Mouse (Mus musculus) forebrain, embryonic 12.5 days (tissue): ENCODE data around the gene 4932438H23Rik. TPM values are rescaled to one million over a fixed set of nuclear protein-coding genes. Genes with fewer than 3 reads are reported as not detected.
A peak's percentile ranks its signal among the peaks of the same experiment; 100 is the strongest.

Experiments used
- ATAC-seq: fragments of 200-750 bp; cut with Nextera tagmentation; 2 replicates; pipeline ENCODE4 v1.8.0; 2017; ENCODE audit warnings: moderate TSS enrichment; ENCODE audit not compliant: low FRiP score
- H3K27ac ChIP-seq: fragments of 300-500 bp; sonication (generic); 2 replicates; pipeline ENCODE4 v1.5.1; 2016; ENCODE audit warnings: mild to moderate bottlenecking
- H3K27me3 ChIP-seq: fragments of 300-500 bp; sonication (generic); 2 replicates; pipeline ENCODE4 v1.6.1; 2016; ENCODE audit warnings: mild to moderate bottlenecking
- H3K36me3 ChIP-seq: fragments of 300-500 bp; sonication (generic); replicated peaks from 2 replicates; pipeline ENCODE4 v1.6.1; 2016; ENCODE audit warnings: mild to moderate bottlenecking
- H3K4me1 ChIP-seq: fragments of 300-500 bp; sonication (generic); 2 replicates; pipeline ENCODE4 v1.6.1; 2016
- H3K4me2 ChIP-seq: fragments of 300-500 bp; sonication (generic); 2 replicates; pipeline ENCODE4 v1.6.1; 2016; ENCODE audit warnings: mild to moderate bottlenecking, moderate library complexity
- H3K4me3 ChIP-seq: fragments of 300-500 bp; sonication (generic); replicated peaks from 2 replicates; pipeline ENCODE4 v1.5.1; 2016; ENCODE audit warnings: mild to moderate bottlenecking
- H3K9ac ChIP-seq: fragments of 300-500 bp; sonication (generic); 2 replicates; pipeline ENCODE4 v1.6.1; 2016; ENCODE audit warnings: mild to moderate bottlenecking
- H3K9me3 ChIP-seq: fragments of 300-500 bp; sonication (generic); 2 replicates; pipeline ENCODE4 v1.6.1; 2016
- WGBS: fragments of 180-500 bp; shearing (Covaris S2); methylation state at CpG from one replicate; pipeline ENCODE4 v1.1.7; 2016; 5-methylcytosine and 5-hydroxymethylcytosine counted together
- polyA plus RNA-seq: library from polyadenylated mRNA; unstranded; fragments of >200 nt; fragmentation: Nextera tagmentation; extraction: Ambion mirVana; gene quantifications from 2 replicates; pipeline ENCODE4 v1.2.1, GENCODE M21; 2016

Gene 4932438H23Rik
- polyA plus RNA-seq, 1 experiment from 2014 or later, result 0.43 TPM

DNA sequence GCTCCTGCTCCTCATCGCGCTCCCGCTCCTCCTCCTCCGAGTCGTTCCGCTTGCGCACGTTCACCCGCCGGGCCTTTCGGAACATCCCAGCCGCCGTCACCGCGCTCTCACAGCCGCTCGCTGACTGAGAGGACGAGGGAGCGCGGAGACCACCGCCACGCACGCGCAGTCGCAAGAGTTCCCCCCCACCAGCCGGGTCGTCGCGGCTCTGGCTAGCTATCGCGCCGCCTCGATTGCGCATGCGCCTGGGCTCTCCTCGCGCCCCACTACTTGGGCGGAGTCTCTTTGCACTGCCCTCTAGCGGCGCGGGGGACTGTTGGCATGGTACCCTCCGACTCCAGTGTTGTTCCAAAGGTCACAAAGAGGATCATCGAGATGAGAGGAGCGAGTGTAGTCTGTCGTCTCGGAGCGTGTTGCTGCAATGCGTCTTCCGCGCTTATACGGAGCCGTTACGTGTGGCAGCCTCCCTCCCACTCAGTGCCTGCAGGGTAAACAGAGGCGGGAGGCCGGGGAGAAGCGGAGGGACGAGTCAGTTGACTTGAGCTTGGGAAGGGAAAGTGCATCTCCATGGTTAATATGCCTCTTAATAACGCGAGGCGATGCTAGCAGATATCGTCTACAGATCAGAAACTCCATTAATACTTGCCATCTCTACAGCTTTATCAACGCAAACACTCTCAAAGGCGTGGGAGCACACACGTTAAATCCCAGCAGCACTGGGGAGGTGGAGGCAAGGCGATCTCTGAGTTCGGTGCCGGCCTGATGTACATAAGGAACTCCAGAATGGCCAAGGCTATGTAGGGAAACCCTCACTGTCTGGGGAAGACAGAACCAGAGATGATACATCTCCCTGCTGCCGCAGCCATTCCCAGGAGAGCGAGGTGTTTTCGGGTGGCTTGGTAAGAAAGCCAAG is 50.4 kb downstream of the 4932438H23Rik start, which contains the start of gene Paxbp1:
Gene Paxbp1, minus strand, starts transcription at position 274 of the 913 bp plus-strand sequence.
- peak within 1 kb of the TSS; percentile 96 for H3K9ac ChIP-seq
- peak; percentile 98 for ATAC-seq
- H3K9me3 ChIP-seq, result no peaks in the 10 kb centered on the region
- WGBS, result 2% methylated on average over 70 of the region's 70 CpGs
- peak within 1 kb of the TSS; percentile 98 for H3K4me3 ChIP-seq
- H3K36me3 ChIP-seq, result peaks cover 12% of the 10 kb centered on the region
- peak within 1 kb of the TSS; percentile 67 for H3K4me2 ChIP-seq
- peaks cover 13% of the 10 kb centered on the region for H3K4me1 ChIP-seq
- 0 out of 2 replicates have a peak, but pooled peaks cover 3% of the 10 kb centered on the region for H3K27me3 ChIP-seq
- H3K27ac ChIP-seq, result peak within 1 kb of the TSS; percentile 98

DNA sequence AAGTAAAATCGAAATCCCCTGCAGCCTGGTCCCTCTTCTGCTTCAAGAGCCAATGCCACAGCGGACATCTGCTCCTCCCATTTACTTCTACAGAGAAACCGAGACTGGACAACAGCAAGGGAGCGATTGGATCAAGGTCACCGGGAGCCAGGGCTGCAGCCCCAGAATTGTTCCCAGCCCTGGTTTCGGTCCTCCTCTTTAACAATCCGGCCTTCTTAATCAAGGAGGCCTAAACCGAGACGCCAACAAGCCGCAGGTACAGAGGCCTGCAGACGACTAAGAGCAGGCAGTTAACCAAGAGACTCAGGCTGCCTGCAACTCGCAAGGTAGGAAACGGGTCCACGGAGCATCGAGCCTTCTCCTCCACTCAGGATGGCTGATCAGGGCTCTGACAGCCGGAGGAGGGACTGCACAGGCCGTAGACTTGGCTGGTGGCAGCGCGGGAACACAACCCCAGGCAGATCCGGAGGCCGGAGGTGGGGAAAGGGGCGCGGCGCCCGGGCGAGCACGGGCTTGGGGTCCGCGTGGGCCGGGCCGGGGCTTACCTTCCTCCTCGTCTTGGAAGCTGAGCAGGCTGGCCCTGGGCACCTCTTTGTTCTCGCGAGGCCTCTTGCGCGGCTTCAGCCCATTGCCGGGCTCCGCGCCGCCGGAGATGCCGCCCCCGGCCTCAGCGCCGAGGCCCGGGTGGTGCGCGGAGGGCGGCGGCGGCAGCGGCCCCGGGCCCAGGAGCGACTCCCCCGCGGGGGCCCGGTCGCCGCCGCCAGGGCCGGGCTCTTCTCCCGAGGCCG is 51.3 kb downstream of the 4932438H23Rik start:
- Histone ChIP-seq H3K27me3 (0 out of 2 replicates have a peak, but pooled peaks cover 2% of the 10 kb centered on the region), H3K9ac (peak overlapping the region; percentile 96), H3K9me3 (no peaks in the 10 kb centered on the region), H3K36me3 (peaks cover 17% of the 10 kb centered on the region), H3K4me3 (peak overlapping the region; percentile 98), H3K4me1 (peaks cover 13% of the 10 kb centered on the region), H3K27ac (peak overlapping the region; percentile 98), H3K4me2 (peak overlapping the region; percentile 67)
- ATAC-seq, result peak; percentile 76
- WGBS, result 0% methylated on average over 54 of the region's 63 CpGs

- no peak for ATAC-seq
- H3K36me3 ChIP-seq, result peaks cover 27% of the 10 kb centered on the region
- H3K4me1 ChIP-seq, result peaks cover 13% of the 10 kb centered on the region
- H3K9ac ChIP-seq, result peak overlapping the region; percentile 57
- H3K4me2 ChIP-seq, result peak overlapping the region; percentile 67
- H3K27ac ChIP-seq, result no peak overlapping the region
- 80% methylated on average over 1 of the region's 1 CpGs for WGBS
- H3K27me3 ChIP-seq, result no peaks in the 10 kb centered on the region
- peak overlapping the region; percentile 98 for H3K4me3 ChIP-seq
- H3K9me3 ChIP-seq, result no peaks in the 10 kb centered on the region
These were observed 52.3 kb downstream of the 4932438H23Rik start for GRCm38 (mm10) chr16:91042640-91043039.

DNA sequence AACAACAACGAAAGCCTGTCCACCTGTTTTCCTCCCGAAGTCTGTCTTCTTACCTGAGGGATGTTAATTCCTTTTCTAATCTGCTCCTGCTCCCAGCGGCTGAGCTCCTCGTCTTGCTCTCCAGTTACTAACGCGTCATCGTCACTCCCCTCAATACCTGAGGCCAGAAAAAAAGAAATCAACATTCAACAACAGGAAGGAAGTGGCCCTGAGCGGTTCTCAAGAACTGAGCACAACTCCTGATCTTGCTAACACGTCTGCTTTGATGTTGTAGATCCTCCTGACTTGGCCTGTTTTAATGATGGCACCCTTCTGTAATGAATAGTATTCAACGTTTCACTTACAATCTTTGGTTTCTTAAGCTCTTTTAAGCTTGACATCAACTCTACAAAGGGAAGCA is 59.1 kb downstream of the 4932438H23Rik start:
- H3K27me3 ChIP-seq, result no peaks in the 10 kb centered on the region
- ATAC-seq, result no peak
- no peak overlapping the region for H3K4me3 ChIP-seq
- H3K9ac ChIP-seq, result no peak overlapping the region
- H3K27ac ChIP-seq, result no peak overlapping the region
- 91% methylated on average over 10 of the region's 10 CpGs for WGBS
- H3K4me2 ChIP-seq, result no peak overlapping the region
- H3K4me1 ChIP-seq, result no peaks in the 10 kb centered on the region
- peaks cover 80% of the 10 kb centered on the region for H3K36me3 ChIP-seq
- H3K9me3 ChIP-seq, result no peaks in the 10 kb centered on the region

- WGBS, result 95% methylated on average over 4 of the region's 4 CpGs
- Histone ChIP-seq H3K27me3 (no peaks in the 10 kb centered on the region), H3K4me1 (no peaks in the 10 kb centered on the region), H3K9me3 (no peaks in the 10 kb centered on the region), H3K27ac (no peak overlapping the region), H3K4me3 (no peak overlapping the region), H3K9ac (no peak overlapping the region), H3K4me2 (no peak overlapping the region), H3K36me3 (peaks cover 85% of the 10 kb centered on the region)
- no peak for ATAC-seq
These were observed 64.2 kb downstream of the 4932438H23Rik start for GRCm38 (mm10) chr16:91030751-91031150.

DNA sequence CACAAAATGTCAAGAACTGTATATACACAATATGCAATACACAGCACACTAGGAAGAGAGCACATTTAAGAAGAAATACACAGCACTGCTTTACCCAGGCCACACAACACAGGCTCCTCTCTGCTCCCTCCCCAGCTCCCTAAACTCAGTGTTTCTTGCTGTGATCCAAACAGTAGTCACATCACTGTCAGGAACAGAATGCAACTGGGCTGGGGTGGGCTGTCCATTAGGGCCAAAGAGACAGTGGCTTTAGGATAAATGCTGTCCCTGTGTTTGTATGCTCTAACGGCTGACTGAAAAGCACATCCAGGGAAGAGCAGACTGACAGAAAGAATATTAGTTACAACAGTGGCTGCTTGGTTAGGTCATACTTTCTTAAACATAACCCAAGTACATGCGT is 65.0 kb downstream of the 4932438H23Rik start:
- no peak for ATAC-seq
- Histone ChIP-seq H3K4me3 (no peak overlapping the region), H3K36me3 (peaks cover 87% of the 10 kb centered on the region), H3K27me3 (no peaks in the 10 kb centered on the region), H3K4me2 (no peak overlapping the region), H3K9me3 (no peaks in the 10 kb centered on the region), H3K4me1 (no peaks in the 10 kb centered on the region), H3K27ac (no peak overlapping the region), H3K9ac (no peak overlapping the region)
- 97% methylated on average over 2 of the region's 2 CpGs for WGBS

GRCm38 (mm10) chr16:91029161-91029743 is 65.7 kb downstream of the 4932438H23Rik start:
- Histone ChIP-seq H3K4me1 (no peaks in the 10 kb centered on the region), H3K27me3 (no peaks in the 10 kb centered on the region), H3K27ac (no peak overlapping the region), H3K36me3 (peaks cover 88% of the 10 kb centered on the region), H3K9ac (no peak overlapping the region), H3K9me3 (no peaks in the 10 kb centered on the region), H3K4me3 (no peak overlapping the region), H3K4me2 (no peak overlapping the region)
- no peak for ATAC-seq
- 94% methylated on average over 8 of the region's 8 CpGs for WGBS

- Histone ChIP-seq H3K36me3 (peaks cover 87% of the 10 kb centered on the region), H3K9ac (no peak overlapping the region), H3K4me3 (no peak overlapping the region), H3K27me3 (no peaks in the 10 kb centered on the region), H3K27ac (no peak overlapping the region), H3K9me3 (peaks cover 5% of the 10 kb centered on the region; the same call in 1 of the 2 replicates), H3K4me1 (no peaks in the 10 kb centered on the region), H3K4me2 (no peak overlapping the region)
- no peak for ATAC-seq
- WGBS, result 76% methylated on average over 4 of the region's 4 CpGs
These were observed 68.6 kb downstream of the 4932438H23Rik start for GRCm38 (mm10) chr16:91026290-91026689.

DNA sequence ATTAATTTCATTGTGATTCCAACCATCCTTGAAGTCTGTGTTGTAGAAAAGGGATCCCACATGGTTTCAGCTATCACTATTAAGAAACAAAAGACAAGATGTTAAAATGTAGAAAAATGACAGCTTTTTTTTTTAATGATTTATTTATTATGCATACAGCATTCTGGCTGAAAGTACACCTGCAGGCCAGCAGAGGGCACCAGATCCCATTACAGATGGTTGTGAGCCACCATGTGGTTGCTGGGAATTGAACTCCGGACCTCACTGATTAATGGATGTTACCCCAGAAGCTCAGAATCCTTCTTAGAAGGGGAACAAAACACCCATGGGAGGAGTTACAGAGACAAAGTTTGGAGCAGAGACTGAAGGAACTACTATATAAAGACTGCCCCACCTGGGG is 71.5 kb downstream of the 4932438H23Rik start:
- no peaks in the 10 kb centered on the region for H3K4me1 ChIP-seq
- H3K36me3 ChIP-seq, result peaks cover 94% of the 10 kb centered on the region
- H3K9me3 ChIP-seq, result peaks cover 5% of the 10 kb centered on the region; the same call in 1 of the 2 replicates
- no peaks in the 10 kb centered on the region for H3K27me3 ChIP-seq
- H3K27ac ChIP-seq, result no peak overlapping the region
- no peak overlapping the region for H3K4me2 ChIP-seq
- no peak overlapping the region for H3K4me3 ChIP-seq
- no peak overlapping the region for H3K9ac ChIP-seq
- no peak for ATAC-seq
- 89% methylated on average over 1 of the region's 1 CpGs for WGBS

DNA sequence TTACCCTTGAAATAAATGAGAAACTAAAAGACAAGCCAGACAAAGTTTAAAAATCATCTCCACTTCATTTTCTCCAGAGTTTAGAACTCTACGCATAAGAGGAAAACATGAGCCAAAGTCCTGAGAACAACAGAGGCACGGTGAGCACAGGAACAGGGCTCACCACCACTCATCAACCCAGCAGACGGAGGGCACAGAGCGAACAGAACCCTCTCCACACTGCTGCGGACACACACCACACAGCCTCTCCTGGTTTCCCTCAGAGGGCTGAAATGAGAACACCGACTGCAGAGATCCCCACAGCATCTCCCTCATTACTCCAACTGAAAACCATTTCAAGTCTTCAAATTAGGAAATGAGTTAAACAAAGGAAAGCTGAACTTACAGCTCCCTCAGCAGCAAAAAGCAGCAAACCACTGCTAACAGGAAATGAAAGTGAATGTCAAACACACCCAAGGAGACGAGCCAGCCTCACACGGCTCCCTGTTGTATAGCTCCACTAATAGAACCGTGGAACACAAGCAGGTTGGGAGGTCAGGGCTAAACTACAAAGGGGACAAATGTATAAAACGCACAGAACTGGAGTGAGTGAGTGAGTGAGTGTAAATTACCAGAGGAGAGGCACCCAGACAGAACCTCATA is 74.0 kb downstream of the 4932438H23Rik start:
- Histone ChIP-seq H3K4me2 (no peak overlapping the region), H3K27me3 (no peaks in the 10 kb centered on the region), H3K9ac (no peak overlapping the region), H3K4me1 (no peaks in the 10 kb centered on the region), H3K36me3 (peaks cover 89% of the 10 kb centered on the region), H3K4me3 (no peak overlapping the region), H3K27ac (no peak overlapping the region), H3K9me3 (peaks cover 5% of the 10 kb centered on the region; the same call in 1 of the 2 replicates)
- no peak for ATAC-seq
- WGBS, result 91% methylated on average over 10 of the region's 10 CpGs

DNA sequence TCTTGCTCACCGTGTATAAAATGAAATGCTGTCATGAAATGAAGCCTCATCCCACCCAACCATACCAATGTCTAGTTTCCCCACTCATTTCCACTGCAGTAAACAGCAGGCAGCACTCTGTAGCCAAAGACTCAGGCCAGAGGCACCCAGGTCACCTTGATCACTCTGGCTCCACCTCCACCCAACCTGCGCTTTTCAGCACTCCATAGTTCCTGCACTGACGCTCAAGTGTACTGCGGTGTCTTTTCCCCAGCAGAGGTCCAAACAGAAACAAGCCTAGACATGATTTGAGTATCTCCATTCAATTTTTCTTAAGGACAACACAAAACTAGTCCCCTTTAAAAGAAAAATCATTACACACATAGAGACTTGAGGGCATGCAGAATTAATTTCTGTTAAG is 75.4 kb downstream of the 4932438H23Rik start:
- no peak overlapping the region for H3K9ac ChIP-seq
- no peak for ATAC-seq
- 96% methylated on average over 4 of the region's 4 CpGs for WGBS
- H3K27ac ChIP-seq, result no peak overlapping the region
- peaks cover 88% of the 10 kb centered on the region for H3K36me3 ChIP-seq
- H3K9me3 ChIP-seq, result peaks cover 5% of the 10 kb centered on the region; the same call in 1 of the 2 replicates
- no peak overlapping the region for H3K4me3 ChIP-seq
- no peaks in the 10 kb centered on the region for H3K4me1 ChIP-seq
- H3K27me3 ChIP-seq, result no peaks in the 10 kb centered on the region
- no peak overlapping the region for H3K4me2 ChIP-seq
